Mouse (Mus musculus) limb, embryonic 14.5 days (tissue): ENCODE data around the gene 9130023H24Rik. TPM values are rescaled to one million over a fixed set of nuclear protein-coding genes. Genes with fewer than 3 reads are reported as not detected.

Source experiments
- ATAC-seq: fragments of 200-750 bp; cut with Nextera tagmentation; 2 replicates; pipeline ENCODE4 v1.8.0; 2017; ENCODE audit warnings: low read depth, moderate number of reproducible peaks, moderate TSS enrichment; ENCODE audit not compliant: low FRiP score
- DNase-seq: peaks from one replicate; pipeline ENCODE4 v3.0.0-alpha.2; 2015; ENCODE audit warnings: low spot score
- H3K27ac ChIP-seq: fragments of 300-500 bp; sonication (generic); replicated peaks from 2 replicates; pipeline ENCODE4 v1.5.1; 2014; ENCODE audit warnings: low read depth, mild to moderate bottlenecking, low read length, moderate library complexity, mixed read lengths
- H3K27me3 ChIP-seq: fragments of 300-500 bp; sonication (generic); 2 replicates; pipeline ENCODE4 v1.6.1; 2014; ENCODE audit warnings: low read length, mixed read lengths; ENCODE audit not compliant: control insufficient read depth, insufficient read depth
- H3K36me3 ChIP-seq: fragments of 300-500 bp; sonication (generic); 2 replicates; pipeline ENCODE4 v1.6.1; 2014; ENCODE audit warnings: mild to moderate bottlenecking, low read length, moderate library complexity, mixed read lengths; ENCODE audit not compliant: control insufficient read depth, insufficient read depth
- H3K4me1 ChIP-seq: fragments of 300-500 bp; sonication (generic); 2 replicates; pipeline ENCODE4 v1.6.1; 2014; ENCODE audit warnings: antibody characterized with exemption, low read length, mixed read lengths; ENCODE audit not compliant: control insufficient read depth, insufficient read depth
- H3K4me2 ChIP-seq: fragments of 300-500 bp; sonication (generic); replicated peaks from 2 replicates; pipeline ENCODE4 v1.6.1; 2014; ENCODE audit warnings: low read depth, mild to moderate bottlenecking, low read length, moderate library complexity; ENCODE audit not compliant: severe bottlenecking
- H3K4me3 ChIP-seq: fragments of 300-500 bp; sonication (generic); replicated peaks from 2 replicates; pipeline ENCODE4 v1.5.1; 2014; ENCODE audit warnings: low read length
- H3K9ac ChIP-seq: fragments of 300-500 bp; sonication (generic); 2 replicates; pipeline ENCODE4 v1.6.1; 2014; ENCODE audit warnings: mild to moderate bottlenecking, low read depth, low read length, moderate library complexity; ENCODE audit not compliant: severe bottlenecking
- H3K9me3 ChIP-seq: fragments of 300-500 bp; sonication (generic); 2 replicates; pipeline ENCODE4 v1.6.1; 2016; ENCODE audit warnings: low read length; ENCODE audit not compliant: control insufficient read depth
- POLR2A ChIP-seq: fragments of 200-500 bp; IDR thresholded peaks from 2 replicates; pipeline ENCODE4 v1.8.0; 2012; ENCODE audit warnings: inconsistent platforms, mild to moderate bottlenecking, moderate library complexity, borderline replicate concordance; ENCODE audit not compliant: insufficient read depth, insufficient read length; ENCODE audit errors: extremely low read depth
- WGBS: fragments of 180-500 bp; shearing (Covaris S2); extraction: QIAGEN DNeasy Blood & Tissue Kit; methylation state at CpG from one replicate; pipeline ENCODE4 v1.1.7; 2014; 5-methylcytosine and 5-hydroxymethylcytosine counted together
- polyA plus RNA-seq, 2 experiments: library from polyadenylated mRNA; depleted of rRNA in 1 of 2; stranded (reverse) in 1 of 2; unstranded in 1 of 2; fragments of >200 nt; fragmentation: Nextera tagmentation in 1 of 2; extraction: Ambion mirVana in 1 of 2; gene quantifications; 2 replicates each; pipeline versions ENCODE4 v1.2.1 to v1.2.3; 2012 to 2014

9130023H24Rik gene
- polyA plus RNA-seq, 2 experiments = 3.2 to 8.1 TPM

DNA sequence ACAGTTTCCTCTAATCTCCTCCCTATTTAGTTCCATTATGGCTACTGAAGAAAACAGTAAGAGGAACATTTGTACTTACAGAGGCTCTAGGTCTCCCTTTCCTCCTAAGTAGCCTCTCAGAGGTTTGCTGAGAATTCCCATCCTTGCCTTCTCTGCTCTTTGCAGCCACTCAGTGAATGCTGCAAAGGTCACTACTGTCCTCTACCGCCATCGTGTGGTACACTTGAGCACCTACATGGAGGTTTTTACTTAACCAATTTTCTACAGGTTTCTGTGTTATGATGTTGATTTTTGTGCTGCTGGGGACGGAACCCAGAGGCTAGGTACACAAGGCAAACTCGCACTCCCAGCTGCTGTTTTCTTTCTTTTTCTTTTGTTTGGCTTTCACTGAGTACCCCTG is 29.6 kb downstream of the 9130023H24Rik start:
- no peaks in the 10 kb centered on the region for H3K9me3 ChIP-seq
- H3K27me3 ChIP-seq = no peaks in the 10 kb centered on the region
- H3K9ac ChIP-seq = no peak overlapping the region
- no peak overlapping the region for H3K4me2 ChIP-seq
- no peak overlapping the region for H3K27ac ChIP-seq
- 4% methylated on average over 4 of the region's 4 CpGs for WGBS
- H3K4me1 ChIP-seq = no peaks in the 10 kb centered on the region
- no peak for TF ChIP-seq POLR2A
- H3K4me3 ChIP-seq = no peak overlapping the region
- no peaks in the 10 kb centered on the region for H3K36me3 ChIP-seq
- DNase-seq (peak; percentile 90), ATAC-seq (peak; percentile 41; the same call in 1 of the 2 replicates)

DNA sequence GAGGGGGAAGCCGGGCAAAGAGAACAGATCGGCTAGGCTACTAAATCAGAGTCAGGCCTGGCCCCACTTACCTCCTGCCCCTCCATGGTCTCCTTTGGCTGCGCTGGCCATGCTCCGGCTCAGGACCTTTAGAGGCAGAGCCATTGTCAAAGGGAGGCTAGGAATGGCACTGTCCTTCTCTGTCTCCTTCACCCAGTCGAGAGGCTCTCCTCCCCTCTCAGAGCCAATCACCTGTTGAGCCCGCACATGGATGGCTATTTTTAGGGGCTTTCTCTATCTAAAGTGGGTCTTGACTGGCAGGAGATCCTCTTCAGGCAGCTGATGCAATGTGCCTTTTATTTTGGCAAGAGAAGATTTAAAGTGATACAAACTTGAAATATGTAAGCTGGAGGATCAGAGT is 31.7 kb downstream of the 9130023H24Rik start, which contains the start of gene Cox6a2:
Gene Cox6a2 (minus strand): TSS at position 236 of the 400 bp plus-strand sequence.
- Histone ChIP-seq H3K9ac (no peak within 1 kb of the TSS), H3K9me3 (no peaks in the 10 kb centered on the region), H3K4me2 (no peak within 1 kb of the TSS), H3K4me3 (no peak within 1 kb of the TSS), H3K36me3 (no peaks in the 10 kb centered on the region), H3K4me1 (no peaks in the 10 kb centered on the region), H3K27me3 (no peaks in the 10 kb centered on the region), H3K27ac (no peak within 1 kb of the TSS)
- WGBS = 84% methylated on average over 6 of the region's 6 CpGs
- TF ChIP-seq POLR2A = no peak
- ATAC-seq (no peak), DNase-seq (no peak)

DNA sequence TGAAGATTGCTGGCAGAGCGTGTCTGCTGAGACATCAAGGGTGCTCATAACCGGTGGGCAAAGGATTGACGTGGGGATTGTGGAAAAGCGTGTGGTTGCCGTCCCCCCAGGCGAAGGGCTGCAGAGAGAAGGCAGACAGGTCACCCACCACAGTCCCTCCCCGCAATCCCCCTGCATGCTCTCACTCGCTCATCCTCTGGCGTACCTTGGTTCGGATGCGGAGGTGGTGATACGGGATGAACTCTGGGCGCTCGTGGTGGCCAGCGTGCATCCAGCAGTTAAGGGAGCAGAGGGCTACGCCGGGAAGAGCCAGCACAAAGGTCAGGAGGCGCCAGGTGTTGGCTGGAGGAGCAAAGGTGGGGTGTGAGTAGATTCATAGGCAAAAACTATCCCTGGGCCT is 32.1 kb downstream of the 9130023H24Rik start:
- Histone ChIP-seq H3K4me2 (no peak overlapping the region), H3K36me3 (no peaks in the 10 kb centered on the region), H3K4me1 (no peaks in the 10 kb centered on the region), H3K27ac (no peak overlapping the region), H3K9ac (no peak overlapping the region), H3K9me3 (no peaks in the 10 kb centered on the region), H3K27me3 (no peaks in the 10 kb centered on the region), H3K4me3 (no peak overlapping the region)
- DNase-seq (no peak), ATAC-seq (no peak)
- 82% methylated on average over 18 of the region's 18 CpGs for WGBS
- no peak for TF ChIP-seq POLR2A

DNA sequence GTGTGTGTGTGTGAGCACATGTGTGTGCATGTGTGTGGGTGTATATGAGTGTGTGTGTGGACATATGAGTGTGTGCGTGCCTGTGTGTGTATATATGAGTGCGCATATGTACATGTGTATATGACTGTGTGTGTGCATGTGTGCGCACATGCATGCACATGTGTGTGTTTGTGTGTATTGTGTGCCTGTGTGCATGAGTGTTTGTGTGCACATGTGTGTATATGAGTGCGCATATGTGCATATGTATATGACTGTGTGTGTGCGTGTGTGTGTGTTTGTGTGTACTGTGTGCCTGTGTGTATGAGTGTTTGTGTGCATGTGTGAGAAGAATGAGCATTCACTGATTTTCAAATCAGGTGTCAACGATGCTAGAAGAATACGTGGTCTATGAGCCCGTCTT is 33.7 kb downstream of the 9130023H24Rik start:
- Histone ChIP-seq H3K9ac (no peak overlapping the region), H3K4me1 (no peaks in the 10 kb centered on the region), H3K4me3 (no peak overlapping the region), H3K36me3 (no peaks in the 10 kb centered on the region), H3K27me3 (no peaks in the 10 kb centered on the region), H3K27ac (no peak overlapping the region), H3K4me2 (no peak overlapping the region), H3K9me3 (no peaks in the 10 kb centered on the region)
- DNase-seq (no peak), ATAC-seq (no peak)
- TF ChIP-seq POLR2A = no peak
- WGBS = 85% methylated on average over 8 of the region's 8 CpGs

DNA sequence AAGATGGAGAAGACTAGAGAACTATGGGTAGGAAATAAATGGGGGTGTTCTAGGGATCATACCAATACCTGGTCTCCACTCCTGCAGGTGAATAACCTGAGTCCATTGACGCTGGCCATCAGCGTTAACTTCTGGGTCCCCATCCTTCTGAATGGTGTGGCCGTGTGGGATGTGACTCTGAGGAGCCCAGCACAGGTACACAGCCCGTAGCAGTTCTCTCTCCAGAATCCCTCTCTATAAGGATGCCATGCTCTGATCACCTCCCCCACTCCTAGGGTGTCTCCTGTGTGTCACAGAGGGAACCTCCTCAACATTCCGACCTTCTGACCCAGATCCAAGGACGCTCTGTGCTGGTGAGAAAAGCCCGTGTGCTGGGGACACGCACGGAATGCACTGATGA is 34.8 kb downstream of the 9130023H24Rik start:
- 86% methylated on average over 9 of the region's 9 CpGs for WGBS

DNA sequence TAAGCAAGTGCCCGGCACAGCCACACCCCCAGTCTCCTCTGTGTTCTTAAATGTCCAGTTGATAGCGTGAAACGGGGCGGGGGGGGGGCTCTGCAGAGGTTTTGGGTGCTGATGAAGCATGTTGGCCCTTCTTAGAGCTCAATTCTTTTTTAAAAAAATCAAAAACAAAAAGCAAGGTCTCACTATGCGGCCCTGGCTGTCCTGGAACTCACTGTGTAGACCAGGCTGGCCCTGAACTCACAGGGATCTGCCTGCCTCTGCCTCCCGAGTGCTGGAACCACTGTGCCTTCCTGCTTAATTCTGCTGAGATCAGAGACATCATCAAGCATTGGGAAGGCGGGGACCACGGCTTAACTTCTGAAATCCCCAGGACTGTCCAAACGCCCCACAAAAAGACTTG is 36.2 kb downstream of the 9130023H24Rik start:
- Histone ChIP-seq H3K36me3 (no peaks in the 10 kb centered on the region), H3K27me3 (no peaks in the 10 kb centered on the region), H3K9me3 (no peaks in the 10 kb centered on the region), H3K4me2 (no peak overlapping the region), H3K4me3 (no peak overlapping the region), H3K4me1 (no peaks in the 10 kb centered on the region), H3K9ac (no peak overlapping the region), H3K27ac (no peak overlapping the region)
- 86% methylated on average over 9 of the region's 9 CpGs for WGBS
- DNase-seq = no peak
- TF ChIP-seq POLR2A = no peak
- ATAC-seq = no peak

More for the DNA sequence above, 34.8 kb downstream of the 9130023H24Rik start:
- no peak for TF ChIP-seq POLR2A
- no peak for DNase-seq
- Histone ChIP-seq H3K4me3 (no peak overlapping the region), H3K27me3 (no peaks in the 10 kb centered on the region), H3K9ac (no peak overlapping the region), H3K27ac (no peak overlapping the region), H3K9me3 (no peaks in the 10 kb centered on the region), H3K4me2 (no peak overlapping the region), H3K36me3 (no peaks in the 10 kb centered on the region), H3K4me1 (no peaks in the 10 kb centered on the region)
- no peak for ATAC-seq

Other genes starting within 250 kb of the 9130023H24Rik start
- gene Pycard, start 244.2 kb downstream of the 9130023H24Rik start, polyA plus RNA-seq (2012; rRNA removed) = 53.1 and 59.3 TPM in 2 replicates
- gene Pycard, start 244.2 kb downstream of the 9130023H24Rik start, polyA plus RNA-seq (2014; fragmentation: Nextera tagmentation; extraction: Ambion mirVana) = 98.3 and 132 TPM in 2 replicates
- 22.8 and 26.6 TPM in 2 replicates for gene Trim72, start 234.1 kb downstream of the 9130023H24Rik start, polyA plus RNA-seq (2012; rRNA removed)
- 1.7 and 2.2 TPM in 2 replicates for gene Trim72, start 234.1 kb downstream of the 9130023H24Rik start, polyA plus RNA-seq (2014; fragmentation: Nextera tagmentation; extraction: Ambion mirVana)
- 2.4 and 2.5 TPM in 2 replicates for gene Itgam, start 175.4 kb downstream of the 9130023H24Rik start, polyA plus RNA-seq (2012; rRNA removed)
- 1.1 and 1.2 TPM in 2 replicates for gene Itgam, start 175.4 kb downstream of the 9130023H24Rik start, polyA plus RNA-seq (2014; fragmentation: Nextera tagmentation; extraction: Ambion mirVana)
- 0.01 TPM in 1 of 2 replicates, not detected in the other for gene Gm49368, start 175.3 kb downstream of the 9130023H24Rik start, polyA plus RNA-seq (2012; rRNA removed)
- not detected in 2 replicates for gene Gm49368, start 175.3 kb downstream of the 9130023H24Rik start, polyA plus RNA-seq (2014; fragmentation: Nextera tagmentation; extraction: Ambion mirVana)
- 0.14 and 0.18 TPM in 2 replicates for gene Itgax, start 108.5 kb downstream of the 9130023H24Rik start, polyA plus RNA-seq (2012; rRNA removed)
- 0.06 and 0.17 TPM in 2 replicates for gene Itgax, start 108.5 kb downstream of the 9130023H24Rik start, polyA plus RNA-seq (2014; fragmentation: Nextera tagmentation; extraction: Ambion mirVana)
- gene Itgad, start 83.7 kb downstream of the 9130023H24Rik start, polyA plus RNA-seq (2012; rRNA removed) = not detected in 2 replicates
- not detected in 2 replicates for gene Itgad, start 83.7 kb downstream of the 9130023H24Rik start, polyA plus RNA-seq (2014; fragmentation: Nextera tagmentation; extraction: Ambion mirVana)
- 53.8 and 80.3 TPM in 2 replicates for gene Cox6a2, start 31.6 kb downstream of the 9130023H24Rik start, polyA plus RNA-seq (2012; rRNA removed)
- 40.2 and 70.8 TPM in 2 replicates for gene Cox6a2, start 31.6 kb downstream of the 9130023H24Rik start, polyA plus RNA-seq (2014; fragmentation: Nextera tagmentation; extraction: Ambion mirVana)
- gene Armc5, start 689 bp downstream of the 9130023H24Rik start, polyA plus RNA-seq (2012; rRNA removed) = 21.2 and 31.9 TPM in 2 replicates
- gene Armc5, start 689 bp downstream of the 9130023H24Rik start, polyA plus RNA-seq (2014; fragmentation: Nextera tagmentation; extraction: Ambion mirVana) = 14.5 and 16.7 TPM in 2 replicates
- 46.0 and 55.5 TPM in 2 replicates for gene Tgfb1i1, start 8.8 kb upstream of the 9130023H24Rik start, polyA plus RNA-seq (2012; rRNA removed)
- gene Tgfb1i1, start 8.8 kb upstream of the 9130023H24Rik start, polyA plus RNA-seq (2014; fragmentation: Nextera tagmentation; extraction: Ambion mirVana) = 51.2 and 55.4 TPM in 2 replicates
- 0.04 TPM in 1 of 2 replicates, not detected in the other for gene Slc5a2, start 27.6 kb upstream of the 9130023H24Rik start, polyA plus RNA-seq (2012; rRNA removed)
- gene Slc5a2, start 27.6 kb upstream of the 9130023H24Rik start, polyA plus RNA-seq (2014; fragmentation: Nextera tagmentation; extraction: Ambion mirVana) = not detected in 2 replicates
- 46.1 and 52.6 TPM in 2 replicates for gene BC017158, start 60.1 kb upstream of the 9130023H24Rik start, polyA plus RNA-seq (2012; rRNA removed)
- gene BC017158, start 60.1 kb upstream of the 9130023H24Rik start, polyA plus RNA-seq (2014; fragmentation: Nextera tagmentation; extraction: Ambion mirVana) = 28.5 and 31.8 TPM in 2 replicates
- 9.7 and 13.6 TPM in 2 replicates for gene Rgs10, start 180.7 kb upstream of the 9130023H24Rik start, polyA plus RNA-seq (2012; rRNA removed)
- 17.2 and 17.7 TPM in 2 replicates for gene Rgs10, start 180.7 kb upstream of the 9130023H24Rik start, polyA plus RNA-seq (2014; fragmentation: Nextera tagmentation; extraction: Ambion mirVana)
- 191 and 204 TPM in 2 replicates for gene Tial1, start 223.7 kb upstream of the 9130023H24Rik start, polyA plus RNA-seq (2012; rRNA removed)
- gene Tial1, start 223.7 kb upstream of the 9130023H24Rik start, polyA plus RNA-seq (2014; fragmentation: Nextera tagmentation; extraction: Ambion mirVana) = 42.6 and 43.5 TPM in 2 replicates